Mouse (Mus musculus) kidney, postnatal 0 days (tissue): Measurements from ENCODE around the gene Gm10073. TPM values are rescaled to one million over a fixed set of nuclear protein-coding genes. Genes with fewer than 3 reads are reported as not detected.
A peak's percentile ranks its signal among the peaks of the same experiment; 100 is the strongest.
"Not testable (repeated sequence)": the region's sequence is repeated elsewhere in the genome, so short reads cannot be mapped to it uniquely, and the experiment has no call there.

ENCODE experiments used
- ATAC-seq: fragments of 200-750 bp; cut with Nextera tagmentation; replicated peaks from 2 replicates; pipeline ENCODE4 v1.8.0; 2017; ENCODE audit warnings: low read depth, moderate number of reproducible peaks, moderate TSS enrichment, moderate library complexity; ENCODE audit not compliant: low FRiP score
- DNase-seq: peaks from one replicate; pipeline ENCODE4 v3.0.0-alpha.2; 2016; ENCODE audit warnings: low spot score
- H3K27ac ChIP-seq: fragments of 300-500 bp; sonication (generic); 2 replicates; pipeline ENCODE4 v1.5.1; 2014; ENCODE audit warnings: mild to moderate bottlenecking
- H3K27me3 ChIP-seq: fragments of 300-500 bp; sonication (generic); 2 replicates; pipeline ENCODE4 v1.6.1; 2014; ENCODE audit warnings: low read length, mixed read lengths; ENCODE audit not compliant: insufficient read depth
- H3K36me3 ChIP-seq: fragments of 300-500 bp; sonication (generic); 2 replicates; pipeline ENCODE4 v1.6.1; 2014; ENCODE audit warnings: low read length, mixed read lengths; ENCODE audit not compliant: insufficient read depth
- H3K4me1 ChIP-seq: fragments of 300-500 bp; sonication (generic); replicated peaks from 2 replicates; pipeline ENCODE4 v1.6.1; 2014; ENCODE audit warnings: antibody characterized with exemption, low read length, mixed read lengths; ENCODE audit not compliant: insufficient read depth
- H3K4me2 ChIP-seq: fragments of 300-500 bp; sonication (generic); 2 replicates; pipeline ENCODE4 v1.6.1; 2014; ENCODE audit warnings: mild to moderate bottlenecking, low read length, moderate library complexity, mixed read lengths
- H3K4me3 ChIP-seq: fragments of 300-500 bp; sonication (generic); replicated peaks from 2 replicates; pipeline ENCODE4 v1.5.1; 2014; ENCODE audit warnings: low read depth, low read length
- H3K9ac ChIP-seq: fragments of 300-500 bp; sonication (generic); 2 replicates; pipeline ENCODE4 v1.6.1; 2014; ENCODE audit warnings: low read depth, low read length
- H3K9me3 ChIP-seq: fragments of 300-500 bp; sonication (generic); replicated peaks from 2 replicates; pipeline ENCODE4 v1.6.1; 2016; ENCODE audit warnings: low read length, inconsistent platforms, mixed read lengths
- CTCF ChIP-seq: IDR thresholded peaks from 2 replicates; pipeline ENCODE4 v1.5.1; 2016; ENCODE audit warnings: antibody characterized with exemption, low read depth, mild to moderate bottlenecking, moderate library complexity
- WGBS: fragments of 180-500 bp; shearing (Covaris S2); extraction: QIAGEN DNeasy Blood & Tissue Kit; methylation state at CpG from one replicate; pipeline ENCODE4 v1.1.7; 2014; 5-methylcytosine and 5-hydroxymethylcytosine counted together
- polyA plus RNA-seq: library from polyadenylated mRNA; unstranded; fragments of >200 nt; fragmentation: Nextera tagmentation; extraction: Ambion mirVana; gene quantifications from 2 replicates; pipeline ENCODE4 v1.2.1, GENCODE M21; 2015

Gm10073 gene
- polyA plus RNA-seq, 1 experiment from 2014 or later, result 15.1 TPM

DNA sequence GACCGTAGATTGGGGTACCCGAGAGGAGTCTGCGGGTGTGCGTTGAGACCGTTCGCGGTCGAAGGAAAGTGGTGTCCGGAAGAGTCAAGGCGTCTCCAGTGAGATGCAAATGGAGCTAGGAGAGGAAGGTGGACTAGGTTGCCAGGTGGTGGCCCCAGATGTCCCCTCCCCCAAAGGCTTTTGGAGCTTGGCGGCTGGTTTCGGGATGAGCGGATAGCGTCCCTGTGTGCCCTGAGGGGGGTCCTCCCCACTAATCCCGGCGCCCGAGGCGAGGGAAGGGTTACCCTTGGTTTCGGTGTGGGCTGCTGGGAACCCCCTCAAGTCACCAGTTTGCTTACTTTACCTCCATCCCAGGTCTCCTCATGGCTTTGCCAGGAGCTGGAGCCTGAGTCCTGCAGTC lies 30.7 kb upstream of the Gm10073 start:
- TF ChIP-seq CTCF, result no peak
- 1% methylated on average over 17 of the region's 19 CpGs for WGBS
- DNase-seq, result no peak

DNA sequence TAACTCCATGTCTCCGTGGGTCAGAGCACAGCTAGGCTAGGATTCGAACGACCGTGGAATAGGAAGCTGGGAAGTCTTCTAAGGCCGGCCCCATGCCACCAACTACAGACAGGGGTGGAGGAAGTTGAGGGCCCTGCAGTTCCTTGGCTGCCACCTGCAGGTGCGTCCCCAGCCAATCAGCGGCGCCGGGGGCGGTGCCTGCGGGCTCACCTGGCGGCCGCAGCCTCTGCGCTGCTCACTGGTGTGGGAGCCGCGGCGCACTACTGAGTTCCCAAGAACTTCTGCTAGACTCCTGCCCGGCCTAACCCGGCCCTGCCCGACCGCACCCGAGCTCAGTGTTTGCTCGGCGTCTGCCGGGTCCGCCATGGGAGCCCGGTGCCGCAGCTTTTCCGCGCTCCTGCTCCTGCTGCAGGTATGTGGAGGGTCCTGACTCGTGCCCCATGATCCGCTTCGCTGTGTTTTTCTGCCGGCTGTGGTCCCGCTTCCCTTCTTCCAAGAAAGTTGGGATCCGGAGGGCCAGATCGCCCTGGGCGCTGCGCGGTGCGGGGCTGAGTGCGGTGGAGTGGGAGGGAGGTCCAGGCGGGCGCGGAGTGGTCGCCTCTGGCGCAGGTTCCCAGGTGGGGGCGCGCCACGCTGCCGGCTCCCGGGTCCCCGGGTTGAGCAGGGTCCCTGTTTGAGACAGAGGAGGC lies 30.0 kb upstream of the Gm10073 start, which contains the start of gene Cdh1:
Gene Cdh1 (plus strand): TSS at position 221 of the 689 bp plus-strand sequence.
- WGBS, result under 1% methylated on average over 52 of the region's 53 CpGs
- Histone ChIP-seq H3K4me3 (peak within 1 kb of the TSS; percentile 61), H3K27me3 (peaks cover 17% of the 10 kb centered on the region; the same call in 1 of the 2 replicates), H3K9me3 (no peaks in the 10 kb centered on the region), H3K9ac (peak within 1 kb of the TSS; percentile 83), H3K36me3 (no peaks in the 10 kb centered on the region), H3K27ac (peak within 1 kb of the TSS; percentile 89), H3K4me2 (peak within 1 kb of the TSS; percentile 73), H3K4me1 (no peaks in the 10 kb centered on the region)
- peak; percentile 66 for DNase-seq
- TF ChIP-seq CTCF, result peak; percentile 49
- peak; percentile 94 for ATAC-seq

More for the DNA sequence above, 30.7 kb upstream of the Gm10073 start:
- Histone ChIP-seq H3K27me3 (peaks cover 17% of the 10 kb centered on the region; the same call in 1 of the 2 replicates), H3K9ac (peak overlapping the region; percentile 83), H3K4me1 (no peaks in the 10 kb centered on the region), H3K27ac (peak overlapping the region; percentile 89; the same call in 1 of the 2 replicates), H3K9me3 (no peaks in the 10 kb centered on the region), H3K4me2 (peak overlapping the region; percentile 73), H3K4me3 (peak overlapping the region; percentile 61), H3K36me3 (no peaks in the 10 kb centered on the region)
- no peak for ATAC-seq

DNA sequence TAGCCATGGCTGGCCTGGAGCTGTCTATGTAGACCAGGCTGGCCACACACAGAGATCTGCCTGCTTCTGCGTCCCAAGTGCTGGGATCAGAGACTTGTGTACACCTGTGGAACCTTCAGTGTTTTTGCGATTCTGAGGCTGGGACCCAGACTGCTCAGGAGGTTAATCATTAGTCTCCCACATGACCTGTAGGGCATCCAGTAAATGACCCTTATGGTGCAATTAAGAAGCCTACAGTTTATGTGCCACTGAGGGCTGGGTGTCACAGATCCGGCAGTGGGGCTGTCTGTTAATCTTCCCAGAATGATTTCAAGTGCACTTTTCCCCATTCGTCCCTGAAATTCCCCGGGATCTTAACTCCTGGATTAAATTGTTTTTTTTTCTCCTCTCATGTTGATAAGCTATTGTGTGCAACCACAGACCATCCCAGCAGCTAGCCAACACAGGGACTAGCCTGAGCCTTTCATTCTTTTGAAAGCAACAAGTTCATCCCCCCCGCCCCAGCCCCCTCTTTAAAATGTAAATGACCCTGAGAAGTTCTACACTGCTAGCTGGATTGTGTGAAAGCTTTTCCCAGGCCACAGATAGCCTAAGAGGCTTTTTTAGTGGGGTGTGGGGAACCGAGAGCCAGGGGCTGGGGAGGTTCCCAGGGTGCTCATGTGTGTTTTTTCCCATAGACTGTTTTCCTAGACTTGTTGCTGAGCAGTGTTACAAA lies 26.2 kb upstream of the Gm10073 start:
- 34% methylated on average over 7 of the region's 7 CpGs for WGBS
- ATAC-seq, result no peak

DNA sequence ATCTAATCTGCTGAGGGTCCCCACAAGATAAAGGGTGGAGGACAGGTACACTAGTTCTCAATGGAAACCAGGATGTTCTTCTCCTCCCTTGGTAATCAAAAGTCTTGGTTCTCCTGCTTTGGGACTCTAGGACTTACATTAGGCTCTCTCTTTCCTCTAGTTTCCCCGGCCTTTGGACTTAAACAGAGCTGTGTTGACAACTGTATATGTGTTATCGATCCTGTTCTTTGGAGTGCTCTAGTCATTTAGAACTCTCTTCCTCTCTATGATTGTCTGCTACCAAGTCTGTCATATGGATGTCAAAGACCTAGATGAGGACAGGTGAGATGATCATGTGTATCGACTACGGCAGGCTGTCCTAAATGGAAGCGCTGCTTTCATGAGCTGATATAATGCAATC lies 23.8 kb upstream of the Gm10073 start:
- no peak for DNase-seq
- no peak for TF ChIP-seq CTCF
- WGBS, result over 99% methylated on average over 5 of the region's 5 CpGs
- no peak overlapping the region for H3K4me2 ChIP-seq
- no peak overlapping the region for H3K27ac ChIP-seq
- H3K27me3 ChIP-seq, result 0 out of 2 replicates have a peak, but pooled peaks cover under 1% of the 10 kb centered on the region
- no peak for ATAC-seq
- H3K4me3 ChIP-seq, result no peak overlapping the region
- H3K9me3 ChIP-seq, result no peaks in the 10 kb centered on the region
- H3K9ac ChIP-seq, result no peak overlapping the region
- H3K4me1 ChIP-seq, result no peaks in the 10 kb centered on the region
- no peaks in the 10 kb centered on the region for H3K36me3 ChIP-seq

More for the DNA sequence above, 26.2 kb upstream of the Gm10073 start:
- DNase-seq, result no peak
- Histone ChIP-seq H3K4me2 (no peak overlapping the region), H3K9ac (no peak overlapping the region), H3K4me1 (no peaks in the 10 kb centered on the region), H3K27me3 (peaks cover 17% of the 10 kb centered on the region; the same call in 1 of the 2 replicates), H3K4me3 (no peak overlapping the region), H3K36me3 (no peaks in the 10 kb centered on the region), H3K9me3 (no peaks in the 10 kb centered on the region), H3K27ac (no peak overlapping the region)
- no peak for TF ChIP-seq CTCF

DNA sequence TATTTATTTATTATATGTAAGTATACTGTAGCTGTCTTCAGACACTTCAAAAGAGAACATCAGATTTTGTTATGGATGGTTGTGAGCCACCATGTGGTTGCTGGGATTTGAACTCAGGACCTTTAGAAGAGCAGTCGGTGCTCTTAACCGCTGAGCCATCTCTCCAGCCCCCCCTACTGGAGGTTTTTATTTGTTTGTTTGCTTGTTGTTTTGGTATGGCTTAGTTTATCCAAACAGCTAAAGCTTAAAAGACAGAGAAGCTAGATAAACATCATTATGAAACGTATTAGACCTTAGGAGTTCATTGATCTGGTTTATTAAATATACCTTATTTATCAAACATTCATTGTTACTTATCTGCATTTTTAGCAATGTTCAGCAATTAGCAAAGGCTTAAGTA lies 22.4 kb upstream of the Gm10073 start:
- 90% methylated on average over 3 of the region's 3 CpGs for WGBS

DNA sequence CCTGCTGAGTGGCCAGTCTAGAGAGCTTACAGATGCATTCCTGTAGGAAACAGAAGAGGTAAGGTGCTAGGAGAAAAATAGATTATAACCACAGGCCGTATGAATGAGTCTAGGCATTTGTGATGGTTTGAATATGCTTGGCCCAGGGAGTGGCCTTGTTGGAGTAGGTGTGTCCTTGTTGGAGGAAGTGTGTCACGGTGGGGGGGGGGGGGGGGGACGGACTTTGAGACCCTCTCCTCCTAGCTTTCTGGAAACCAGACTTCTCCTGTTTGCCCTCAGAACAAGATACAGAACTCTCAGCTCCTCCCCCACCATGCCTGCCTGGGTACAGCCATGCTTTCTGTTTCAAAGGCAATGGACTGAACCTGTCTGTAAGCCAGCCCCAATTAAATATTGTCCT lies 19.2 kb upstream of the Gm10073 start:
- Histone ChIP-seq H3K27me3 (no peaks in the 10 kb centered on the region), H3K36me3 (no peaks in the 10 kb centered on the region), H3K27ac (no peak overlapping the region), H3K9me3 (no peaks in the 10 kb centered on the region), H3K4me2 (no peak overlapping the region), H3K4me3 (no peak overlapping the region), H3K4me1 (no peaks in the 10 kb centered on the region), H3K9ac (no peak overlapping the region)
- no peak for DNase-seq
- WGBS, result 86% methylated on average over 2 of the region's 3 CpGs
- no peak for TF ChIP-seq CTCF
- ATAC-seq, result no peak

More for the DNA sequence above, 22.4 kb upstream of the Gm10073 start:
- not testable (repeated sequence) for H3K36me3 ChIP-seq, H3K27ac ChIP-seq, H3K4me3 ChIP-seq, H3K4me1 ChIP-seq, ATAC-seq, H3K27me3 ChIP-seq, H3K9me3 ChIP-seq, DNase-seq, H3K4me2 ChIP-seq, H3K9ac ChIP-seq
